ENCODE assay signal across 8 mouse cellular contexts in genomic region chr9:60819340-60819739, GRCm38 (mm10). TPM values are rescaled to one million over a fixed set of nuclear protein-coding genes. Genes with fewer than 3 reads are reported as not detected.
DNase-seq lines count a peak whose midpoint lies in the region; ATAC-seq lines count a peak whose summit lies in the region.

No protein-coding gene starts in this region.

- peak; percentile 58 for DNase-seq in embryo, embryonic 10.5 days (ENCODE audit: low spot score)
- DNase-seq in embryo, embryonic 10 days (ENCODE audit: low spot score): no peak
- peak; percentile 4 for DNase-seq in layer of hippocampus, adult 9-10 months (ENCODE audit: low spot score)
- DNase-seq in layer of hippocampus, adult 8-10 months (ENCODE audit: low spot score in 2 of 2): no peak
- peak; percentile 53 to 54 for DNase-seq in B cell, adult 2 months
- DNase-seq in cerebellum, postnatal 14 days: peak; percentile 64 to 73
- DNase-seq in right cerebral cortex, postnatal 10 days (ENCODE audit: low spot score in 2 of 2): no peak

- no peak for ATAC-seq in erythroid progenitor cell, adult 5-6 weeks (replicated peaks; ENCODE audit: low FRiP score, poor library complexity, severe bottlenecking)

RNA-seq across cellular contexts. Expression of gene Uaca, which starts 25.0 kb away (rescaled TPM):
- 1 to 10 TPM; 6.3 to 9.2 (median 7.9) TPM for total RNA-seq in layer of hippocampus, adult 8-10 months (2022)
- 2.1 TPM in 1 of 2 replicates, not detected in the other for total RNA-seq in erythroid progenitor cell, adult 5-6 weeks (2015; ENCODE audit: low replicate concordance)
- 0.64 and 0.76 TPM in 2 replicates for total RNA-seq in erythroid progenitor cell, adult 5-6 weeks (2017; ENCODE audit: low replicate concordance)

Comparison
In these comparisons a context has a peak if more than half of its experiments do, and no peak if none do; other contexts are left out.
1. DNase-seq: peak in embryo, embryonic 10.5 days (single experiment), layer of hippocampus, adult 9-10 months (single experiment), B cell, adult 2 months (2 of 2) and cerebellum, postnatal 14 days (2 of 2); none in embryo, embryonic 10 days (single experiment), layer of hippocampus, adult 8-10 months (0 of 2) and right cerebral cortex, postnatal 10 days (0 of 2).